Mouse (Mus musculus): ENCODE data around the gene Best2. TPM values are rescaled to one million over a fixed set of nuclear protein-coding genes. Genes with fewer than 3 reads are reported as not detected.

Best2 gene
- polyA plus RNA-seq, 1 experiment from 2014 or later = not detected

- peaks cover 29% of the 10 kb centered on the region for H3K4me1 ChIP-seq
- H3K4me3 ChIP-seq (replicated peaks) = peak overlapping the region; percentile 83
- H3K27ac ChIP-seq = peak overlapping the region; percentile 100
- H3K4me2 ChIP-seq = peak overlapping the region; percentile 83
- no peaks in the 10 kb centered on the region for H3K9me3 ChIP-seq (replicated peaks)
- H3K9ac ChIP-seq = peak overlapping the region; percentile 70
- ATAC-seq (replicated peaks; ENCODE audit: low FRiP score) = no peak
- H3K27me3 ChIP-seq = no peaks in the 10 kb centered on the region
- peaks cover 41% of the 10 kb centered on the region for H3K36me3 ChIP-seq
- under 1% methylated on average over 13 of the region's 13 CpGs for WGBS
Observed at GRCm38 (mm10) chr8:85034764-85035163, 20.4 kb upstream of the Best2 start.

- no peak overlapping the region for H3K27ac ChIP-seq
- H3K4me3 ChIP-seq (replicated peaks) = no peak overlapping the region
- no peak overlapping the region for H3K9ac ChIP-seq
- 52% methylated on average over 1 of the region's 1 CpGs for WGBS
- no peak for ATAC-seq (replicated peaks; ENCODE audit: low FRiP score)
- H3K27me3 ChIP-seq = no peaks in the 10 kb centered on the region
- H3K4me2 ChIP-seq = no peak overlapping the region
- H3K4me1 ChIP-seq = peaks cover 28% of the 10 kb centered on the region
- H3K36me3 ChIP-seq = peaks cover 49% of the 10 kb centered on the region
- no peaks in the 10 kb centered on the region for H3K9me3 ChIP-seq (replicated peaks)
Observed at GRCm38 (mm10) chr8:85033867-85034266, 19.5 kb upstream of the Best2 start.

- Histone ChIP-seq H3K27me3 (no peaks in the 10 kb centered on the region), H3K4me2 (no peak overlapping the region), H3K27ac (0 out of 2 replicates have a peak overlapping the region, but pooled peaks have one; percentile 32), H3K4me3 (replicated peaks) (no peak overlapping the region), H3K9me3 (replicated peaks) (no peaks in the 10 kb centered on the region), H3K4me1 (peaks cover 31% of the 10 kb centered on the region), H3K9ac (no peak overlapping the region), H3K36me3 (peaks cover 49% of the 10 kb centered on the region)
- 87% methylated on average over 4 of the region's 4 CpGs for WGBS
- no peak for ATAC-seq (replicated peaks; ENCODE audit: low FRiP score)
Observed at GRCm38 (mm10) chr8:85032622-85033311, 18.4 kb upstream of the Best2 start.

GRCm38 (mm10) chr8:85029271-85029670 is 14.9 kb upstream of the Best2 start:
- H3K27ac ChIP-seq = no peak overlapping the region
- peak overlapping the region; percentile 85 for H3K4me2 ChIP-seq
- 90% methylated on average over 14 of the region's 14 CpGs for WGBS
- H3K4me3 ChIP-seq (replicated peaks) = peak overlapping the region; percentile 99; the same call in 1 of the 2 replicates
- H3K4me1 ChIP-seq = peaks cover 37% of the 10 kb centered on the region
- no peak for ATAC-seq (replicated peaks; ENCODE audit: low FRiP score)
- H3K36me3 ChIP-seq = peaks cover 49% of the 10 kb centered on the region
- H3K9ac ChIP-seq = peak overlapping the region; percentile 99; the same call in 1 of the 2 replicates
- H3K27me3 ChIP-seq = no peaks in the 10 kb centered on the region
- no peaks in the 10 kb centered on the region for H3K9me3 ChIP-seq (replicated peaks)

- ATAC-seq (replicated peaks; ENCODE audit: low FRiP score) = no peak
- Histone ChIP-seq H3K4me2 (peak overlapping the region; percentile 85), H3K27ac (no peak overlapping the region), H3K27me3 (no peaks in the 10 kb centered on the region), H3K9ac (peak overlapping the region; percentile 99), H3K9me3 (replicated peaks) (no peaks in the 10 kb centered on the region), H3K4me1 (peaks cover 39% of the 10 kb centered on the region), H3K36me3 (peaks cover 51% of the 10 kb centered on the region), H3K4me3 (replicated peaks) (peak overlapping the region; percentile 99)
- 16% methylated on average over 2 of the region's 2 CpGs for WGBS
Observed at GRCm38 (mm10) chr8:85027922-85028321, 13.6 kb upstream of the Best2 start.

GRCm38 (mm10) chr8:85027516-85027855 is 13.2 kb upstream of the Best2 start:
- Histone ChIP-seq H3K9me3 (replicated peaks) (no peaks in the 10 kb centered on the region), H3K4me1 (peaks cover 39% of the 10 kb centered on the region), H3K4me2 (peak overlapping the region; percentile 85), H3K4me3 (replicated peaks) (peak overlapping the region; percentile 99), H3K36me3 (peaks cover 50% of the 10 kb centered on the region), H3K27ac (peak overlapping the region; percentile 93), H3K9ac (peak overlapping the region; percentile 99), H3K27me3 (no peaks in the 10 kb centered on the region)
- ATAC-seq (replicated peaks; ENCODE audit: low FRiP score) = no peak
- WGBS = under 1% methylated on average over 13 of the region's 13 CpGs

GRCm38 (mm10) chr8:85026670-85027515 is 12.6 kb upstream of the Best2 start, which contains the start of gene Trir:
Gene Trir (plus strand): TSS chr8:85026823.
- H3K9me3 ChIP-seq (replicated peaks) = no peaks in the 10 kb centered on the region
- peaks cover 50% of the 10 kb centered on the region for H3K36me3 ChIP-seq
- H3K9ac ChIP-seq = peak within 1 kb of the TSS; percentile 99
- ATAC-seq (replicated peaks; ENCODE audit: low FRiP score) = peak; percentile 84
- no peaks in the 10 kb centered on the region for H3K27me3 ChIP-seq
- peak within 1 kb of the TSS; percentile 85 for H3K4me2 ChIP-seq
- WGBS = under 1% methylated on average over 75 of the region's 75 CpGs
- H3K4me1 ChIP-seq = peaks cover 39% of the 10 kb centered on the region
- H3K27ac ChIP-seq = peak within 1 kb of the TSS; percentile 93
- H3K4me3 ChIP-seq (replicated peaks) = peak within 1 kb of the TSS; percentile 99

GRCm38 (mm10) chr8:85025098-85025932 is 11.0 kb upstream of the Best2 start, which contains the start of gene Asna1:
Gene Asna1 (minus strand): TSS chr8:85025281.
- H3K4me1 ChIP-seq = peaks cover 39% of the 10 kb centered on the region
- peak within 1 kb of the TSS; percentile 85 for H3K4me2 ChIP-seq
- peaks cover 51% of the 10 kb centered on the region for H3K36me3 ChIP-seq
- no peaks in the 10 kb centered on the region for H3K27me3 ChIP-seq
- ATAC-seq (replicated peaks; ENCODE audit: low FRiP score) = peak; percentile 92
- no peaks in the 10 kb centered on the region for H3K9me3 ChIP-seq (replicated peaks)
- H3K27ac ChIP-seq = peak within 1 kb of the TSS; percentile 93
- peak within 1 kb of the TSS; percentile 83 for H3K9ac ChIP-seq
- H3K4me3 ChIP-seq (replicated peaks) = peak within 1 kb of the TSS; percentile 99
- 5% methylated on average over 30 of the region's 30 CpGs for WGBS

GRCm38 (mm10) chr8:85023846-85024245 is 9.5 kb upstream of the Best2 start:
- 89% methylated on average over 3 of the region's 3 CpGs for WGBS
- no peaks in the 10 kb centered on the region for H3K27me3 ChIP-seq
- peaks cover 34% of the 10 kb centered on the region for H3K4me1 ChIP-seq
- H3K4me3 ChIP-seq (replicated peaks) = peak overlapping the region; percentile 99; the same call in 1 of the 2 replicates
- H3K36me3 ChIP-seq = peaks cover 52% of the 10 kb centered on the region
- H3K27ac ChIP-seq = no peak overlapping the region
- peak overlapping the region; percentile 85 for H3K4me2 ChIP-seq
- no peak for ATAC-seq (replicated peaks; ENCODE audit: low FRiP score)
- H3K9ac ChIP-seq = no peak overlapping the region
- no peaks in the 10 kb centered on the region for H3K9me3 ChIP-seq (replicated peaks)

- Histone ChIP-seq H3K27ac (no peak overlapping the region), H3K4me1 (peaks cover 23% of the 10 kb centered on the region), H3K9ac (no peak overlapping the region), H3K4me2 (no peak overlapping the region), H3K4me3 (replicated peaks) (no peak overlapping the region), H3K9me3 (replicated peaks) (no peaks in the 10 kb centered on the region), H3K36me3 (peaks cover 69% of the 10 kb centered on the region), H3K27me3 (no peaks in the 10 kb centered on the region)
- 91% methylated on average over 3 of the region's 3 CpGs for WGBS
- no peak for ATAC-seq (replicated peaks; ENCODE audit: low FRiP score)
Observed at GRCm38 (mm10) chr8:85021514-85022055, 7.3 kb upstream of the Best2 start.

- peaks cover 6% of the 10 kb centered on the region for H3K4me1 ChIP-seq
- WGBS = 62% methylated on average over 5 of the region's 5 CpGs
- no peak overlapping the region for H3K4me2 ChIP-seq
- peaks cover 25% of the 10 kb centered on the region for H3K27me3 ChIP-seq
- H3K36me3 ChIP-seq = peaks cover 50% of the 10 kb centered on the region
- no peak for ATAC-seq (replicated peaks; ENCODE audit: low FRiP score)
- H3K9me3 ChIP-seq (replicated peaks) = no peaks in the 10 kb centered on the region
- H3K4me3 ChIP-seq (replicated peaks) = no peak overlapping the region
- no peak overlapping the region for H3K9ac ChIP-seq
- H3K27ac ChIP-seq = no peak overlapping the region
Observed at GRCm38 (mm10) chr8:85017209-85017608, 2.9 kb upstream of the Best2 start.
